Mouse (Mus musculus) gastrocnemius, adult 8-10 months (tissue): ENCODE results near the gene Serinc2. TPM values are rescaled to one million over a fixed set of nuclear protein-coding genes. Genes with fewer than 3 reads are reported as not detected.
"Not testable (repeated sequence)": the region's sequence is repeated elsewhere in the genome, so short reads cannot be mapped to it uniquely, and the experiment has no call there.

ENCODE experiments used
- DNase-seq, 2 experiments: peaks; one replicate each; pipeline ENCODE4 v3.0.0; 2022; ENCODE audit warnings: low spot score in 2 of 2
- total RNA-seq, 4 experiments: library from RNA; stranded (reverse); gene quantifications; 2 replicates each; pipeline ENCODE4 v1.2.4; 2022

Serinc2 gene
- total RNA-seq, 4 experiments from 2014 or later: 73.1 to 119 (median 84.5) TPM

GRCm38 (mm10) chr4:130264698-130265349 is 14.2 kb downstream of the Serinc2 start:
- peak in 1 of 2 experiments; percentile 38 for DNase-seq

DNA sequence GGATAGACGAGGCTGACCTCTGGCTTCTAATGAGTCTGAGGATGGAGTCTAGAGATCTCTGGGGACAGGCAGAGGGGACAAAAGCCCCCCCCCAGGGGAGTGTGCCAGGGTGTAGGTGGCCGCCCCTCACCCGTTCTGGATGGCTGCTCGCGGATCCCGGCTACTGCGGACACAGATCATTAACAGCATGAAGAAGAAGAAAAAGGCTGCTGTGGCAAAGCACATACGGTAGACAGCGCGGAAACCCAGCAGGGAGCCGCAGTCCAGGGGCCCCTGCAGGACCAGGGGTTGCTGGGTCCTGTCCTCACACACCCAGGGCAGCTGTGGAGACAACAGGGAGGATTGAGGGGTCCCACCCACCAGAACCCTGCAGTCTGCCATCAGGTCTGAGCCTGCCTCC is 14.9 kb downstream of the Serinc2 start:
- DNase-seq: no peak

GRCm38 (mm10) chr4:130260406-130260805 is 18.6 kb downstream of the Serinc2 start:
- no peak for DNase-seq

DNA sequence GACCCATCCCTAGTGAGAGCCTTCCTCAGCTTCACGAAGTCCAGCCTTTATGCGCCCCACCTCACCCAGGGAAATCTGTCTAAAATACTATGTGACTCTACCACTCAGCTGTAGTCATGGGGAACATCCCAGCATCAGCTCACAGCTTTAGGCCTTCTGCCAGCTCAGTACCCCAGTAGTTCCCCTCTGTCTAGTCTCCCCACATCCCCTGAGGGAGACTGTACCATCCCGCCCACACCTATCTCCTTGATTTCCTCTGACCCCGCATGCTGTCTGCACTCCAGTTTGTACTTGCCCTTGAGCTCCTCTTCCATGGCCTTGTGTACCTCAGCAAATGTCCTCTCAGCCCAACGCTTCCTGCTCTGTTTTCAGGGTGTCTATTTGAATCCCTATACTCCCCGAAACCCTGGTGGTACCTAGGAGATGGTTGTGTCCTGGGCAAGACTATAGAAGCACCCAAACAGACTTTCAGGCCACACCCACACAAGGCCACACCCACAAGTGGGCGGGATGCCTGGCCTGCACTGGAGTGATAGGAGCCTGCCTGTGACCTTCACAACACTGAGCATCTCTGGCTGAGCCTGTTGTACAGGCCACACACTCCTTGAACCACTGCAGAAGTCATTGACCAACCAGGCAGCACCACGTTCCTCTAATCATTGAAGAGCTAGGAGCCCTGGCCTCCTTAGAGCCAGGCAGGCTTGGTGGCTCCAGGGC is 26.4 kb downstream of the Serinc2 start:
- no peak for DNase-seq

DNA sequence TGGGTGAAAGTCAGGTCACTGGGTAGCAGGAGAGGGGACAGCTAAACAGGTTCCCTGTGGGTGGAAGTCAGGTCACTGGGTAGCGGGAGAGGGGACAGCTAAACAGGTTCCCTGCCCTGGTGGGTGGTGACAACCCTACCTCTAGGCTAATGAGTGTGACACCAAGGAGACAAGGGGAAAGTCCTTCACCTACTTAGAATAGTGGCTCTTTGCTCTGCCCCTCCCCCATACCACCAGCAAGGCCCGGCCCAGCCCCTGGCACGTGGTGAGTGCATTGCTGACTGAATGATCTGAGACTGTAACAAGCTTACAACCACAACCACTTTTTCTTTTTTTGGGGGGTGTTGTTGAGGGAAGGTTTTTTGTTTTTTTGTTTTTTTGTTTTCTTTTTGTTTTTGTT is 27.2 kb downstream of the Serinc2 start:
- no peak for DNase-seq

DNA sequence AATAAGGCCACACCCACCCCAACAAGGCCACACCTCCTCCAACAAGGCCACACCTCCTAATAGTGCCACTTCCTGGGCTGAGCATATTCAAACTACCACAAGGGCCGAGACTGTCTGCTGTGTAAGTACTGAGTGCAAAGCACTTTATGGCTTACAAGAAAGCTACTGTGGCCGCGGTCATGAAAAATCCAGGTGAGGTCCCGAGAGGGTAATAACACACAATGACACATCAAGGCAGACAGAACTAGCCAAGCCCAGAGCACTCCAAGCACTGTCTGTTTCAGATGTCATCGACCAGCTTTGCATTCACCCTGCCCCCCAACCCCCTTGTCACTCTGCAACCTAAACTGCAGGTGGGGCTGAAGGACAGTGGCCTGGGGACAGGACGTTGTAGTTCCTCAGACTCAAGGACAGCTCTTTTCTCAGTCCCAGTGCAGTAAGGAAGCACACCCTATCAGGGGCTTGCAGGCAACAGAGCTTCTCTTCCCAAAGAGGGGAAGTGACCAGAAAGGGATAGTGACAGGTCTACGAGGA is 27.8 kb downstream of the Serinc2 start:
- no peak for DNase-seq

- no peak for DNase-seq
Observed at GRCm38 (mm10) chr4:130248636-130249035, 30.4 kb downstream of the Serinc2 start.

- DNase-seq: peak; percentile 28 to 29
Observed at GRCm38 (mm10) chr4:130246132-130246531, 32.9 kb downstream of the Serinc2 start.

DNA sequence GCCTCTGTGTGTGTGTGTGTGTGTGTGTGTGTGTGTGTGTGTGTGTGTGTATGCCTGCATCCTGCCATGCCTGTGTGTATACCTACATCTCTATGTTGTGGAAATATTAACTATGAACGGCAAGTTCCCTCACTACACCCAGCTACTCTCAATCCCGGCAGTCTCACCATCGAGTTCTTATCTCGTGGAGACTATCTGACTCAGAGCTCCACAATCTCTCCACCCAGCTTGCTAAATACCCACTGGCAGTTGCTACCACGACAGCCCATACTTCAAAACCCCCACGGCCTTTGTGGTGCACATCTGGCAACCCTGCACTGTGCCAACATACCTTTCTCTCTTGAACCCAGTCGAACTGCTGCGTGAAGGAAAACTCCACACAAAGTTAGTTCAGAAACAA is 34.3 kb downstream of the Serinc2 start:
- DNase-seq: no peak

DNA sequence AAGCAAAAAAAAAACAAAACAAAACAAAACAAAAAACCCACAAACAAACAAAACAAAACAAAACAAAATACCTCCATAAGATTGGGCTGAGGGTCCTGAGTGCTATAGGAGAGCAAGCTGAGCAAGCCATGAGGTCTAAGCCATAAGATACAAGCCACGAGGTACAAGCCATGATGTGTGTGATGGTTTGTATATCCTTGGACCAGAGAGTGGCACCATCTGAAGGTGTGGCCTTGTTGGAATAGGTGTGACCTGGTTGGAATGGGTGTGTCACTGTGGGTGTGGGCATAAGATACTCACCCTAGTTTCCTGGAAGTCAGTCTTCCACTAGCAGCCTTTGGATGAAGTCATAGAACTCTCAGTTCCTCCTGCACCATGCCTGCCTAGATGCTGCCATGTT is 35.4 kb downstream of the Serinc2 start:
- not testable (repeated sequence) for DNase-seq

GRCm38 (mm10) chr4:130242956-130243355 is 36.0 kb downstream of the Serinc2 start:
- DNase-seq: no peak

DNA sequence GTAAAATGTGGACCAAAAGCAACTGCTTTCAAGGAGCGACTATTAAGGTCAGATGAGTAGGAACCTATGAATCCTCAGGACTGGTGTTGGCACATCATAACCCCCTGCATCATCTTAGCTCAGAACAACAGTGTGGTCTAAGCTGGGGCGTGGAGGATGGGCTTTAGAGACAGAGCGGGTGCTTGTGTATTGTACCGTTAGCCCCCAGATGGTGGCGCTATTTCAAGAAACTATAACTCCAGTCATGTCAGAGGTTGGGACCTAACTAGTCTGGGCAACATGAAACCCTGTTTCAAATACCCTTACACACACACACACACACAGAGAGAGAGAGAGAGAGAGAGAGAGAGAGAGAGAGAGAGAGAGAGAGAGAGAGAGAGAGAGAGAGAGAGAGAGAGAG is 38.3 kb downstream of the Serinc2 start:
- no peak for DNase-seq

- DNase-seq: no peak
Observed at GRCm38 (mm10) chr4:130237607-130238006, 41.4 kb downstream of the Serinc2 start.

DNA sequence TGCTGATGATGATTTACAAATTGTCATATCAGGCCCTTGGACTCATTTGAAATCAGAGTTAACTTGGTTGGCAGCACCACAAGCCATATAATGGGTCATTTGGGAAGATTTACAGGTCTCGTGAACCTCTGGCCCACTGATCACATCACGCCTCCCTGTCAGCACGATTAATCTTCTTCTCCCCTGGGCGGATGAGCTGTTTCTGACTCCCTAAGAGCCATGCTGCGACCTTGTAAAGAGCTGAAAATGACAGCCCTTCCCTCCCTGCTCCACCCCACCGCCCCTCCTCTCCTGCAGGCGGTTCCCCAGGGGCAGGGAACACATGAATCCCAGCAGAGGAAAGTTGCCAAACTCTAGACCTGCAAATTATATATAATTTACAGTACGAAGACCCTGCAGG is 42.6 kb downstream of the Serinc2 start:
- no peak for DNase-seq

- DNase-seq: no peak
Observed at GRCm38 (mm10) chr4:130224071-130224470, 54.9 kb downstream of the Serinc2 start.

GRCm38 (mm10) chr4:130222179-130222578 is 56.8 kb downstream of the Serinc2 start, which contains the start of gene Gm853:
Gene Gm853, minus strand, starts transcription at chr4:130222401.
- DNase-seq: no peak

- DNase-seq: no peak
Observed at GRCm38 (mm10) chr4:130220176-130220575, 58.8 kb downstream of the Serinc2 start.

DNA sequence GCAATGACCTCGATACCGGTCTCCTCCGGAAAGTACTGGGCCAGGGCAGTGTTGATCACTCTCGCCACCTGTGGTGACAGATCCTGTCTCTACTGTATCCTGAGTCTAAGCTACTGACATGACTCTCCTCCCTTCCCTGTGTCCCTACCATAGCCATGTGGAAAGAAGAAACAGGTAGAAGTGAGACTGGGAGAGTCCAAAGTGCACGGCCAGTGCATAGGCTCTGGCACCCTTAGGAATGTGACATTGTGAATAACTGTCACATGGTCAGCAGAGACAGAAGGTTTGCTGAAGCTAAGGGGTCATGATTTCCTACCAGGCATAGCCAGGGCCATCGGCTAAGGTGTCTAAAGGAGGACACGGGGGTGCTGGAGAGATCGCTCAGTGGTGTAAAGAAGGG is 63.6 kb downstream of the Serinc2 start:
- DNase-seq: no peak

- DNase-seq: no peak
Observed at GRCm38 (mm10) chr4:130213857-130214256, 65.1 kb downstream of the Serinc2 start.

DNA sequence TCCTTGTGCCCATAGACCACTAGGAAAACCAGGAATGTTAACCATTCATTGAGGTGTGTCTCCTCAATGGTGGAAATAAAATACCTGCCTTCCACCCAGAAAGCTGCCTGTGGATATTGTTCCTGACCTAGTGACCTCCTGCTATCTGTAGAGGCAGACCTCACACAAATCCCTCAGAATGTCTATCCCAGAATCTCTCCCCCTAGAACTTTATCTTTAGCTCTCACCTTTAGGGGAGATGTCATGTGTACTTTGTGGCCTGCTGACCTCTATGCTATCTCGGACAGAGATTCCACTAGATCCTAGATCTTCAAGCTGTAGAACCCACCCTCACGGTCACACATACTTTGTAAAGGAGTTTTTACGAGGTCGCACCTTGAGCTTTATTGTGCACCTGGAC is 65.8 kb downstream of the Serinc2 start:
- no peak for DNase-seq

- DNase-seq: no peak
Observed at GRCm38 (mm10) chr4:130212421-130212820, 66.6 kb downstream of the Serinc2 start.

DNA sequence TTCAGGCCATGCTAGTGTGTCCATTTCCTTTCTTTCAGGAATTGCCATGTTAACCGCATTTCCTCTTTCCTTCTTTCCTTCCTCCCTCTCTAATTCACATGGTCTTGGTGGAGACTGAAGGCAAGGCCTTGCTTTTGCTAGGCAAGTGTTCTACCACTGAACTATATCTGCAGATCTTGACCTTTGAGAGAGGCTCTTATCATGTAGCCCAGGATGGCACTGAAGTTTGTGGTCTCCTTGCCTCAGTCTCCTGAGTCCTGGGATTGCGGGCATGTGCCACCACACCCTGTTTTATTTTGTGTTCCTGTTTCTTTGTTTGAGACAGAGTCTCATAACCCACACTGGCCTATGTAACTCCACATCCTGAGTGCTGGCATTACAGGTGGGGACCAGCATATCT is 67.1 kb downstream of the Serinc2 start:
- no peak for DNase-seq
